Mouse (Mus musculus) midbrain, postnatal 0 days (tissue): ENCODE results near the gene Cnrip1. TPM values are rescaled to one million over a fixed set of nuclear protein-coding genes. Genes with fewer than 3 reads are reported as not detected.
"Not testable (repeated sequence)": the region's sequence is repeated elsewhere in the genome, so short reads cannot be mapped to it uniquely, and the experiment has no call there.

Source experiments
- ATAC-seq: fragments of 200-750 bp; cut with Nextera tagmentation; 2 replicates; pipeline ENCODE4 v1.8.0; 2017; ENCODE audit warnings: moderate number of reproducible peaks, mild to moderate bottlenecking, moderate TSS enrichment, moderate library complexity; ENCODE audit not compliant: low FRiP score
- DNase-seq: peaks from one replicate; pipeline ENCODE4 v3.0.0-alpha.2; 2015; ENCODE audit warnings: low spot score
- H3K27ac ChIP-seq: fragments of 300-500 bp; sonication (generic); 2 replicates; pipeline ENCODE4 v1.5.1; 2014; ENCODE audit warnings: low read depth, mild to moderate bottlenecking, low read length, mixed read lengths
- H3K27me3 ChIP-seq: fragments of 300-500 bp; sonication (generic); 2 replicates; pipeline ENCODE4 v1.6.1; 2014; ENCODE audit warnings: low read length, control low read depth, mixed read lengths; ENCODE audit not compliant: insufficient read depth
- H3K36me3 ChIP-seq: fragments of 300-500 bp; sonication (generic); 2 replicates; pipeline ENCODE4 v1.6.1; 2014; ENCODE audit warnings: low read length, control low read depth, mixed read lengths; ENCODE audit not compliant: insufficient read depth
- H3K4me1 ChIP-seq: fragments of 300-500 bp; sonication (generic); 2 replicates; pipeline ENCODE4 v1.6.1; 2014; ENCODE audit warnings: mild to moderate bottlenecking, control low read depth, antibody characterized with exemption, low read length, mixed read lengths; ENCODE audit not compliant: insufficient read depth
- H3K4me2 ChIP-seq: fragments of 300-500 bp; sonication (generic); 2 replicates; pipeline ENCODE4 v1.6.1; 2014; ENCODE audit warnings: low read depth, mild to moderate bottlenecking, low read length, mixed read lengths; ENCODE audit not compliant: poor library complexity, severe bottlenecking
- H3K4me3 ChIP-seq: fragments of 300-500 bp; sonication (generic); 2 replicates; pipeline ENCODE4 v1.5.1; 2014; ENCODE audit warnings: low read depth, mild to moderate bottlenecking, low read length, moderate library complexity
- H3K9ac ChIP-seq: fragments of 300-500 bp; sonication (generic); replicated peaks from 2 replicates; pipeline ENCODE4 v1.6.1; 2014; ENCODE audit warnings: mild to moderate bottlenecking, low read length, moderate library complexity, mixed read lengths; ENCODE audit not compliant: poor library complexity, severe bottlenecking
- H3K9me3 ChIP-seq: fragments of 300-500 bp; sonication (generic); 2 replicates; pipeline ENCODE4 v1.6.1; 2016; ENCODE audit warnings: low read length, control low read depth
- CTCF ChIP-seq: IDR thresholded peaks from 2 replicates; pipeline ENCODE4 v1.5.1; 2016; ENCODE audit warnings: antibody characterized with exemption, mild to moderate bottlenecking
- WGBS: fragments of 180-500 bp; shearing (Covaris S2); extraction: QIAGEN DNeasy Blood & Tissue Kit; methylation state at CpG from one replicate; pipeline ENCODE4 v1.1.7; 2014; 5-methylcytosine and 5-hydroxymethylcytosine counted together
- polyA plus RNA-seq: library from polyadenylated mRNA; unstranded; fragments of >200 nt; fragmentation: Nextera tagmentation; extraction: Ambion mirVana; gene quantifications from 2 replicates; pipeline ENCODE4 v1.2.1, GENCODE M21; 2015
- total RNA-seq: library from RNA; depleted of rRNA; stranded (reverse); fragments of >200 nt; gene quantifications from 2 replicates; pipeline ENCODE4 v1.2.3, GENCODE M21; 2014; rRNA removed

The Cnrip1 gene
- total RNA-seq (134 and 144 TPM in 2 replicates), polyA plus RNA-seq (244 and 254 TPM in 2 replicates)

DNA sequence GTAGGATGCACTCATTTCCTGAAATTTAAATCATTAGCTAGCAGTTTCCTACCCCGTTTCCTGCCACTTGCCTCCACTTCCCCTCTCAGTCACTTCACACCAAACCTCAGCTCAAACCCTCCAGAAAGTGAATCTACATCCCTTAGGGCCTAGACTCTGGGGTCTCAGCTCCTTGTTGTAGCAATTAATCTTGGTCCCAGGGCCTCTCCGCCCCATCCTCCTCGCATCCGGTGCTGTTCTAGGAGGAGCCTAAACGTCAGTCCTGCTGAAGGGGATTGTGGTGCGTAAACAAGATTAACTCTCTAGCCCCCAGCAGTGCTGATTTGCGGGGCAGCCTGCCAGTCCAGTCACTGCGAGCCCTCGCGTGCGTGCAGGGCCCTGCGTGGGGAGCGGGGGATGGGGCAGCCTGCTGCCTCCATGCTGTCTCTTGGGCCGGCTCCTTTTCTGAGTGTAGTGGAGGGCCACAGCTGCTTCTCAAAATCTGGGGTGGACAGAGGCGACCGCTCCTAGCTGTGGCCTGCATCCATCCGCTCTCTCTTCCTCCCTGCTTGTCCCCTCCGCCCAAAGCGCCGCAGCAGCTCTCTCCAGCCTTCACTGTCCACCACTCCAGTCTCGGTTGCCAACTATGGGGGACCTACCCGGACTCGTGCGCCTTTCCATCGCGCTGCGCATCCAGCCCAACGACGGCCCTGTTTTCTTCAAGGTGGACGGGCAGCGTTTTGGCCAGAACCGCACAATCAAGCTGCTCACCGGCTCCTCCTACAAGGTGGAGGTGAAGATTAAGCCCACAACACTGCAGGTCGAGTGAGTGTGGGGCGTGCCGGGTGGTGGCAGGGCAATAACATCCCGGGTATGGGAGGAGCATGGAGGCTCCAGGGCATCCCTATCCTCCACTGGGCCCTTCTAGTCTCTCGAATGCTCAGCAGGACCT is at the start of gene Cnrip1, which contains the start of gene Plek:
Gene Cnrip1, plus strand, starts transcription at position 42 of the 931 bp plus-strand sequence.
Gene Plek, minus strand, starts transcription at position 837 of the 931 bp plus-strand sequence.
- peak within 1 kb of the TSS; percentile 79 for H3K9ac ChIP-seq
- H3K4me2 ChIP-seq, result peak within 1 kb of the TSS; percentile 75
- H3K27ac ChIP-seq, result peak within 1 kb of the TSS; percentile 93
- under 1% methylated on average over 35 of the region's 38 CpGs for whole genome bisulfite sequencing
- no peaks in the 10 kb centered on the region for H3K9me3 ChIP-seq
- peak; percentile 95 for ATAC-seq
- no peaks in the 10 kb centered on the region for H3K27me3 ChIP-seq
- peaks cover 7% of the 10 kb centered on the region for H3K4me1 ChIP-seq
- peak within 1 kb of the TSS; percentile 84 for H3K4me3 ChIP-seq
- TF ChIP-seq CTCF, result no peak; the same call in 1 of the 2 replicates
- DNase-seq, result peak; percentile 95
- H3K36me3 ChIP-seq, result no peaks in the 10 kb centered on the region; the same call in 1 of the 2 replicates

DNA sequence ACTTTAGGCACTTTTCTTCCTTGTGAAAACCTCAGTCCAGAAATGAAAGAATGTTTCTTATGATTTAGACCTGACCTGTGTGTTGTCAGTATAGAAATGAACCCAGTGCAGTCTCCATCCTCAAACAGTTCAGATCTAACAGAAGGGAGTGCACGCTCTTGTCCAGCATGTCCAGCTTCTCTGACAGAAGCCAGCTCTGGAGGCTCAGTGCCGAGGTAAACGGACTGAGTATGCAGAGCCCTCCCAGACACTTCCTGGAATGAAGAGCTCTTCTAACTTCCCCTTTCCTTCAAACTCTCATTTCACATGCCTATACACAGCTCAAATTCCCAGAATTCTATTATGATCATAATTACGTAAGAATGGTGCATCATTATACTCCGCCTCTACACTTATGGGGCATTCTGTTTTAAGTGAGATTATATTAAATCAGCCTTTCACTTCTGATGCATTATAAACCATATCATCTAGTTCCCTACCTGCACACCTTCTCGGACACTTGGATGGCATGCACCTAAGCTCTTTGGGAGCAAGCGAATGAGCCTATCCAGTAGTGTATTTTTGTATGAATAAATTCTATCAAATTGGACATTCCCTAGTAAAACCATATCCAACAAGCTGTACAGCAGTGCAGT is 48.5 kb upstream of the Cnrip1 start:
- H3K36me3 ChIP-seq, result no peaks in the 10 kb centered on the region
- H3K9ac ChIP-seq, result no peak overlapping the region
- H3K4me2 ChIP-seq, result no peak overlapping the region
- no peak overlapping the region for H3K27ac ChIP-seq
- no peaks in the 10 kb centered on the region for H3K9me3 ChIP-seq
- no peak for TF ChIP-seq CTCF
- no peak overlapping the region for H3K4me3 ChIP-seq
- ATAC-seq (no peak), DNase-seq (no peak)
- WGBS, result 88% methylated on average over 7 of the region's 7 CpGs
- no peaks in the 10 kb centered on the region for H3K27me3 ChIP-seq
- no peaks in the 10 kb centered on the region for H3K4me1 ChIP-seq

DNA sequence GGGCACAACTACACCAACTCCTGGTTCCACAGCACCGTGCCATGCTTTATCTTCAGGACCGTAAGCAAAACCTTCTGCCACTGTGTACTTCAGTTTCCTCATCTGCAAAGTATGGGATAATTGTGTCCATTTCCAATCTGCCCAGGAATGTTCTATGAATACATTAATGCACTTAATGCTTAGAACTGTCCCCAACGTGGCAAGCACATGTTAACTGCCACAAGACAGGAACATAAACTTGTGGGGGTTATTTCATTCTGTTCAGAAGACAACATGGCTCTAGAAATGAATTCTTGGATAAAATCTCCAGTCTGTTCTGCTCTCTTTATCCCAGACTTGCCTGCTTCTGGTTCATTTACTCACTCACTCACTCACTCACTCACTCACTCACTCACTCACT is 47.6 kb upstream of the Cnrip1 start:
- Histone ChIP-seq H3K9ac (no peak overlapping the region), H3K36me3 (no peaks in the 10 kb centered on the region), H3K4me3 (no peak overlapping the region), H3K4me2 (no peak overlapping the region), H3K4me1 (no peaks in the 10 kb centered on the region), H3K27me3 (no peaks in the 10 kb centered on the region), H3K9me3 (no peaks in the 10 kb centered on the region), H3K27ac (no peak overlapping the region)
- ATAC-seq (no peak), DNase-seq (no peak)
- WGBS, result 84% methylated on average over 3 of the region's 3 CpGs
- no peak for TF ChIP-seq CTCF

DNA sequence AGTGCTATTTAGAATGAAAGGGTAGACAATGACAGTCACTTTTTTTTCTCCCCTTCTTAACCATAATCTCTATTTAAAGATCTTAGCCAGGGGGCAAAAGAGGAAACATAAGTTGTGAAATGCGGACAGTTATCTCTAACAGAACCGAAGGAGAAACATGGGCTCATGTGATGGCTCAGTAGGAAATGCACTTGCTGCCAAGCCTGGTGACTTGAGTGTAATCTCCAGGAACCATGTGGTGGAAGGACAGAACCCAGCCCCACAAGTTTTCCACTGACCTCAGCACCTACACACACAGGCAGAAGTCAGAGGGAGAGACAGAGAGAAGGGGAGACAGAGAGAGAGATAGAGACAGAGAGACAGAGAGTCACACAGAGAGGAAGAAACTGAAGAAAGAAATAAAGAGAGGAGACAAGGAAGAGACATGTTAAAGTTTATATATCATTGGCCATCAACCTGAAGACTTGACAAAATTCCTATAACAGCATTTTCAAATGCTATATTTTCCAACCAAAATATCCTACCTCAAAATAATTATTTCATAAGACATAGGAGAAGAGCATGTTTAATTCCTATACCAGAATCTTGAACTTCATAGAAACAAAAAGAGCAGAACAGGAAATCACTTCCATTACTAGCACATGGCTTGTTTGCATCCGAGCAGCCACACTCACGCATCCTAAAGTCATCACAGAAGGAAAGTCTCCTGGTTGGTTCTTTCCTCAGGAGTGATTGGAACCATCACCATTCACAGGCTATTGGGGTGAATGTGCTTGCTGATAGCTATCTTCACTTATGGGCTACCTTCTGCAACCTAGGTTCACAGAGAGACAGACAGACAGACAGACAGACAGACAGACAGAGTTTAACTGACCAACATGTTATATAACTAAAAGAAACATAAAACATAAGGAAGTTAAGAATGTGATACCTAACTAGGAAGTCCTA is 46.2 kb upstream of the Cnrip1 start:
- TF ChIP-seq CTCF, result no peak
- no peak for DNase-seq
- no peaks in the 10 kb centered on the region for H3K4me1 ChIP-seq
- no peaks in the 10 kb centered on the region for H3K27me3 ChIP-seq
- ATAC-seq, result no peak
- H3K36me3 ChIP-seq, result no peaks in the 10 kb centered on the region
- no peak overlapping the region for H3K27ac ChIP-seq
- WGBS, result 85% methylated on average over 4 of the region's 4 CpGs
- no peak overlapping the region for H3K4me2 ChIP-seq
- no peak overlapping the region for H3K4me3 ChIP-seq
- H3K9ac ChIP-seq, result no peak overlapping the region
- no peaks in the 10 kb centered on the region for H3K9me3 ChIP-seq

DNA sequence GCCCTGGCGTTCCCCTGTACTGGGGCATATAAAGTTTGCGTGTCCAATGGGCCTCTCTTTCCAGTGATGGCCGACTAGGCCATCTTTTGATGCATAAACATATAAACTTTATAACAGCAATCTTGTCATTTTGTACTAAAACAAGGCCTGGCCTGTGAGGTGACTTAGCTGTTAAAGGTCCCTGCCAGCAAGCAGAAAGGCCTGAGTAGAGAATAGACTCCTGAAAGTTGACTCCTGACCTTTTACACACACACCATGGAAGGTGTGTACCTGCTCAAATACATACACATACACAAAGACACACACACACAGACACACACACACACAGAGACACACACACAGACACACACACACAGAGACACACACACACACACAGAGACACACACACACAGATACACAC is 44.9 kb upstream of the Cnrip1 start:
- 72% methylated on average over 2 of the region's 3 CpGs for WGBS
- not testable (repeated sequence) for H3K9me3 ChIP-seq, ATAC-seq, H3K27me3 ChIP-seq, H3K4me3 ChIP-seq, H3K27ac ChIP-seq, H3K4me1 ChIP-seq, H3K9ac ChIP-seq, H3K36me3 ChIP-seq, H3K4me2 ChIP-seq, DNase-seq
